Mouse (Mus musculus) limb, embryonic 10.5 days (tissue): ENCODE data around the gene Tmc4. TPM values are rescaled to one million over a fixed set of nuclear protein-coding genes. Genes with fewer than 3 reads are reported as not detected.

ENCODE experiments used
- DNase-seq: peaks from one replicate; pipeline ENCODE4 v3.0.0-alpha.2; 2017; ENCODE audit warnings: low spot score
- H3K27ac ChIP-seq: fragments of 300-500 bp; sonication (generic); 2 replicates; pipeline ENCODE4 v1.5.1; 2016; ENCODE audit warnings: mild to moderate bottlenecking
- H3K27me3 ChIP-seq: fragments of 300-500 bp; sonication (generic); 2 replicates; pipeline ENCODE4 v1.6.1; 2016; ENCODE audit warnings: low read depth, mild to moderate bottlenecking; ENCODE audit not compliant: poor library complexity, severe bottlenecking
- H3K36me3 ChIP-seq: fragments of 300-500 bp; sonication (generic); 2 replicates; pipeline ENCODE4 v1.6.1; 2016; ENCODE audit warnings: mild to moderate bottlenecking, moderate library complexity
- H3K4me1 ChIP-seq: fragments of 300-500 bp; sonication (generic); 2 replicates; pipeline ENCODE4 v1.6.1; 2016
- H3K4me3 ChIP-seq: fragments of 300-500 bp; sonication (generic); 2 replicates; pipeline ENCODE4 v1.5.1; 2016; ENCODE audit warnings: mild to moderate bottlenecking, moderate library complexity
- H3K9me3 ChIP-seq: fragments of 300-500 bp; sonication (generic); replicated peaks from 2 replicates; pipeline ENCODE4 v1.6.1; 2016; ENCODE audit warnings: mild to moderate bottlenecking
- WGBS: fragments of 180-500 bp; shearing (Covaris S2); methylation state at CpG from one replicate; pipeline ENCODE4 v1.1.7; 2016; 5-methylcytosine and 5-hydroxymethylcytosine counted together
- polyA plus RNA-seq: library from polyadenylated mRNA; unstranded; fragments of >200 nt; fragmentation: Nextera tagmentation; extraction: Ambion mirVana; gene quantifications from 2 replicates; pipeline ENCODE4 v1.2.1, GENCODE M21; 2016

Gene Tmc4
- polyA plus RNA-seq, 1 experiment from 2014 or later = 5.0 TPM

DNA sequence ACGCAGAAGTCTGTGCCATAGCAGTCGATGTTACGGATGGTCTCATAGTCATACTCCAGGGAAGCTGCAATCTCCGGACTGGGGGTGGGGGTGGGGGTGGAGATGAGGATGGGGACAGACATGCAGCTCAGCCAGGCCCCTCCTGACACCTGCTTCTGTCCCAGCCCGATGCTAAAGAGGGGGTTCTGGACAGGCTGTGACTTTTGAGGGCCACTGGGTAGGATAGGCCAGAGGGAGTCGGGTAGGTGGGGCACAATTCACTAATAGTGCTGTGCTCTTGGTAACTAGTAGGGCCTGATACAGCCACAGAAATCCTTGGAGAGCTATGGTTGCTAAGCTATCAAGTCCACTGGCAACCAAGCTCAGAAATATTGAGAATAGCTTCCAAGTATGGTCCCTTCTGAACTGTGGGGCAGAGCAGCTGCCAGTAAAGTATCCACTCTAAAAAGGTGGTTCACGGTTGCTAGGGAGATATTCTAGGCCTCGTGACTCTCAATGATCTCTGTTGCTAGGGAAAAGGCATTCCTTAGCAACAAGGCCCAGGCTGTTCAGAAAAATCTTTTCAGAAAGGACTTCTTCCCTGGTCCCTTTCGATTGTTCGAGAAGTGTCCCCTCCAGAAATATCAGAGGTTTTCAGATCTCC lies 6.7 kb upstream of the Tmc4 start:
- Histone ChIP-seq H3K9me3 (no peaks in the 10 kb centered on the region), H3K27ac (no peak overlapping the region), H3K27me3 (no peaks in the 10 kb centered on the region), H3K4me3 (no peak overlapping the region), H3K4me1 (no peaks in the 10 kb centered on the region), H3K36me3 (peaks cover 69% of the 10 kb centered on the region)
- WGBS = 89% methylated on average over 10 of the region's 10 CpGs
- DNase-seq = no peak

GRCm38 (mm10) chr7:3676371-3676770 lies 982 bp downstream of the Tmc4 start:
- Histone ChIP-seq H3K27ac (no peak overlapping the region), H3K4me1 (no peaks in the 10 kb centered on the region), H3K4me3 (no peak overlapping the region), H3K36me3 (peaks cover 15% of the 10 kb centered on the region), H3K9me3 (no peaks in the 10 kb centered on the region), H3K27me3 (no peaks in the 10 kb centered on the region)
- WGBS = 91% methylated on average over 12 of the region's 12 CpGs
- no peak for DNase-seq

DNA sequence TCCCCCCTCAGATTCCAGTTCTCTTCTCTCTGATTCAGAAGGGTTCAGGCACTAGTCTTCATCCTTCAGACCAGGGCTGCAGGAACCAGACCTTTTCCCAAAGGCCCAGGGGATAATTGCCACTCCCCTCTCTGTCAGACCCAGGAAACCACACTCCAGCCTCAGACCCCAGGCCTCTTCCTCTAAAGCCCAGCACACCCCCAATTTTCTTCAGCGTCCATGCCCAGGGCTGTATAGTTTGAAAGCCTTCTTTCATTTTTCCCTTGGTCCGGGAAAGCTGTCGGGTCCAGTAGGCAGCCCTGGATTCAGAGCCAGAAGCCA lies 2.2 kb downstream of the Tmc4 start:
- DNase-seq = no peak
- no peaks in the 10 kb centered on the region for H3K9me3 ChIP-seq
- 68% methylated on average over 3 of the region's 3 CpGs for WGBS
- H3K27me3 ChIP-seq = no peaks in the 10 kb centered on the region
- H3K4me1 ChIP-seq = no peaks in the 10 kb centered on the region
- no peak overlapping the region for H3K4me3 ChIP-seq
- no peak overlapping the region for H3K27ac ChIP-seq
- peaks cover 8% of the 10 kb centered on the region; the same call in 1 of the 2 replicates for H3K36me3 ChIP-seq

DNA sequence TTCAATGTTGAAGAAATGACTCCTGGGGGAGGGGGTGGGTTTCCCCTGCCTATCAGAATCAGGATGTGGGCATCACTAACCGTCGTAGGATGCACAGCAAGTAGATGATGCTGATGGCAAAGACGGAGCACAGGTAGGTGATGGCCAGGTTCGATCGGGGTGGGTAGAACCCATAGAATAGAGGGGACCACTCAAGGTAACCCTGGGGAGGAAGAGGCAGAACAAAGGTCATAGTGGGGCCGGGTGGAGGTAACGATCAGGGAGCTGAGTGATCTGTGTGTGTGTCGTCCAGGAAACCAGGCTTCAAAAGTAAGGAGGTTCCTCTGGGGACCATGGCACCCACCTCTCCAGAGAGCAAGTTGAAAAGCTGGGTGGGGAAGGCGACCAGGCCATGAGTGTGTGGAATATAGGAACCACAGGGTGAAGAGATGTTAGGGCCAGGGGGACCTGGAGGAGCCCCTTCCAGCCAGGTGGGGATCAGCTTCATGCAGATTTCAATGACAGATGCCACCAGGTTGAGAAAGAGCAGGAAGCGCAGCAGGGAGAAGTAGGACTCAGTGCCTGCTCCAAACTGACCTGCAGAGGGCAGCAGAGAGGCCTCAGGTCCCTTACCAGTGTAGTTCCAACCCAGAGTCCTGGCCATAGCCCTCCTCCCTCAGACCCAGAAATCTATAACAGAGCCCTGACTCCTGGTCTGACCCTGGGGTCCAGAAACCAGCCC lies 2.7 kb downstream of the Tmc4 start:
- WGBS = 74% methylated on average over 10 of the region's 10 CpGs
- H3K4me3 ChIP-seq = no peak overlapping the region
- no peaks in the 10 kb centered on the region for H3K9me3 ChIP-seq
- H3K27ac ChIP-seq = no peak overlapping the region
- H3K36me3 ChIP-seq = peaks cover 7% of the 10 kb centered on the region; the same call in 1 of the 2 replicates
- peak; percentile 84 for DNase-seq
- H3K4me1 ChIP-seq = no peaks in the 10 kb centered on the region
- H3K27me3 ChIP-seq = no peaks in the 10 kb centered on the region

DNA sequence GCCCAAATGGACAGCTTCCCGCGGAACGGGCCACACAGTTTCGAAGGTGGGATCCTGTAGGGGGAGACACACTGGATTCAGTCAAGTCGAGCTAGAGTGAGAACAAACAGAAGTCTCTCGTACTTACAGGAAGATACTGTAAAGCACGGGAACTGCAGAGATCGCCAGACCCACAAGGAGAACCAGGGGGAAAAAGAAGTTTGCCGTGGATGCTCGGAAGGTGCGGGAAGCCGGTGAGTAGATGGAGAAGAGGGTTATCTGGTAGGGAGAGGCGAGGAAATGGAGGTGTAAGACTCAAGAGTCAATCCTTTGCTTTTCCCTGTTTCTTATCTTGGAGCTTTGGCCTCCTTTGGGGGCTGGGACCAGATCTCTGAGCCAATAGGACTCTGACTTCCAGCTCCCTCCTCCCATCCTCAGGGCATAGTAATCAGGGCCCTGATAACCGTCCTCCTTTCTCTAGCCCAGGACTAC lies 10.4 kb downstream of the Tmc4 start:
- DNase-seq = no peak
- Histone ChIP-seq H3K36me3 (peaks cover 17% of the 10 kb centered on the region), H3K27me3 (no peaks in the 10 kb centered on the region), H3K9me3 (no peaks in the 10 kb centered on the region), H3K4me3 (0 out of 2 replicates have a peak overlapping the region, but pooled peaks have one; percentile 28), H3K4me1 (peaks cover 24% of the 10 kb centered on the region), H3K27ac (no peak overlapping the region)
- WGBS = 16% methylated on average over 14 of the region's 14 CpGs

GRCm38 (mm10) chr7:3665215-3666114 lies 11.9 kb downstream of the Tmc4 start, which contains the start of gene Leng1:
Gene Leng1, minus strand, starts transcription at chr7:3665840.
- peak within 1 kb of the TSS; percentile 82 for H3K27ac ChIP-seq
- no peaks in the 10 kb centered on the region for H3K27me3 ChIP-seq
- DNase-seq = peak; percentile 87
- H3K4me3 ChIP-seq = peak within 1 kb of the TSS; percentile 69
- 4% methylated on average over 45 of the region's 45 CpGs for WGBS
- H3K9me3 ChIP-seq = no peaks in the 10 kb centered on the region
- H3K4me1 ChIP-seq = peaks cover 24% of the 10 kb centered on the region
- peaks cover 31% of the 10 kb centered on the region for H3K36me3 ChIP-seq

GRCm38 (mm10) chr7:3664524-3665214 lies 12.7 kb downstream of the Tmc4 start:
- Histone ChIP-seq H3K4me1 (peaks cover 24% of the 10 kb centered on the region), H3K4me3 (peak overlapping the region; percentile 69), H3K9me3 (no peaks in the 10 kb centered on the region), H3K27ac (peak overlapping the region; percentile 82), H3K36me3 (peaks cover 39% of the 10 kb centered on the region), H3K27me3 (no peaks in the 10 kb centered on the region)
- WGBS = 36% methylated on average over 15 of the region's 15 CpGs
- DNase-seq = peak; percentile 37

- Histone ChIP-seq H3K36me3 (peaks cover 99% of the 10 kb centered on the region), H3K4me1 (no peaks in the 10 kb centered on the region), H3K27ac (no peak overlapping the region), H3K27me3 (no peaks in the 10 kb centered on the region), H3K9me3 (no peaks in the 10 kb centered on the region), H3K4me3 (no peak overlapping the region)
- 97% methylated on average over 14 of the region's 14 CpGs for whole genome bisulfite sequencing
- no peak for DNase-seq
Observed at GRCm38 (mm10) chr7:3658578-3658977, 18.8 kb downstream of the Tmc4 start.

GRCm38 (mm10) chr7:3656966-3657365 lies 20.4 kb downstream of the Tmc4 start:
- peaks cover 100% of the 10 kb centered on the region for H3K36me3 ChIP-seq
- no peak overlapping the region for H3K27ac ChIP-seq
- WGBS = 91% methylated on average over 4 of the region's 4 CpGs
- no peaks in the 10 kb centered on the region for H3K27me3 ChIP-seq
- no peak overlapping the region for H3K4me3 ChIP-seq
- H3K4me1 ChIP-seq = no peaks in the 10 kb centered on the region
- H3K9me3 ChIP-seq = no peaks in the 10 kb centered on the region
- DNase-seq = no peak

- Histone ChIP-seq H3K4me3 (peak overlapping the region; percentile 99), H3K36me3 (peaks cover 55% of the 10 kb centered on the region), H3K9me3 (no peaks in the 10 kb centered on the region), H3K27me3 (no peaks in the 10 kb centered on the region), H3K4me1 (peaks cover 32% of the 10 kb centered on the region), H3K27ac (peak overlapping the region; percentile 98)
- no peak for DNase-seq
- 74% methylated on average over 4 of the region's 4 CpGs for WGBS
Observed at GRCm38 (mm10) chr7:3646641-3647040, 30.7 kb downstream of the Tmc4 start.

GRCm38 (mm10) chr7:3646188-3646587 lies 31.2 kb downstream of the Tmc4 start:
- H3K4me1 ChIP-seq = peaks cover 32% of the 10 kb centered on the region
- 30% methylated on average over 9 of the region's 9 CpGs for WGBS
- H3K27ac ChIP-seq = peak overlapping the region; percentile 98
- peak; percentile 35 for DNase-seq
- no peaks in the 10 kb centered on the region for H3K27me3 ChIP-seq
- no peaks in the 10 kb centered on the region for H3K9me3 ChIP-seq
- H3K4me3 ChIP-seq = peak overlapping the region; percentile 99
- peaks cover 55% of the 10 kb centered on the region for H3K36me3 ChIP-seq

DNA sequence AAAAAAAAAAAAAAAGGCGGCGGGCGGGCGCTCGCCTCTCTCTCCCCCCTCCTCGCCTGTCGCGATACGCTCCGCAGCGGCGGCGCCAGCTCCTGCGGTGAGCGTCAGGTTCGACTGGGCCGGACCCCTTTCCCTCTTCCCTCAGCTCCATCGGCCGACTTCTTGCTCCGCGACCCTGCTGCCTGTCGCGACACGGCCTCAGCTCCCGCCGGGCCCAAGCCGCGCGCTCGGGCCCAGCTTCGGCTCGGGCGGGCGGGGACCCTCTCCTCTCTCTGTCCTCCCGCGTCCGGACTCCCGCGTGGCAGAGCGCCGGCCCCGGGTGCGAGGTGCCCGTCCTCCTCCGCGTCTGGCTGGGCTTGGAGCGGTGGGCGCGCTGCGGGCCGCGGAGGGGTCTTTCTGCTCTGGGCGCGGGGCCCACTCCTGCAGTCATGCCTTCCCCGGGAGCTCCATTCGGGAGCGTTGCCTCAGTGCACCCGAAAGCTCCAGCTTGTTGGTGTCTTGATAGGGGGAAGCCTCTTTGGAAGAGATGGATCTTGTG lies 31.8 kb downstream of the Tmc4 start:
- peak overlapping the region; percentile 99 for H3K4me3 ChIP-seq
- H3K4me1 ChIP-seq = peaks cover 32% of the 10 kb centered on the region
- H3K27ac ChIP-seq = peak overlapping the region; percentile 98
- no peaks in the 10 kb centered on the region for H3K9me3 ChIP-seq
- peak; percentile 53 for DNase-seq
- WGBS = under 1% methylated on average over 53 of the region's 58 CpGs
- no peaks in the 10 kb centered on the region for H3K27me3 ChIP-seq
- peaks cover 55% of the 10 kb centered on the region for H3K36me3 ChIP-seq
